Mouse (Mus musculus): Measurements from ENCODE around the gene Rap1gap. TPM values are rescaled to one million over a fixed set of nuclear protein-coding genes. Genes with fewer than 3 reads are reported as not detected.
A peak's percentile ranks its signal among the peaks of the same experiment; 100 is the strongest.

The Rap1gap gene
- polyA plus RNA-seq (2012; rRNA removed), result 6.5 and 8.7 TPM in 2 replicates

DNA sequence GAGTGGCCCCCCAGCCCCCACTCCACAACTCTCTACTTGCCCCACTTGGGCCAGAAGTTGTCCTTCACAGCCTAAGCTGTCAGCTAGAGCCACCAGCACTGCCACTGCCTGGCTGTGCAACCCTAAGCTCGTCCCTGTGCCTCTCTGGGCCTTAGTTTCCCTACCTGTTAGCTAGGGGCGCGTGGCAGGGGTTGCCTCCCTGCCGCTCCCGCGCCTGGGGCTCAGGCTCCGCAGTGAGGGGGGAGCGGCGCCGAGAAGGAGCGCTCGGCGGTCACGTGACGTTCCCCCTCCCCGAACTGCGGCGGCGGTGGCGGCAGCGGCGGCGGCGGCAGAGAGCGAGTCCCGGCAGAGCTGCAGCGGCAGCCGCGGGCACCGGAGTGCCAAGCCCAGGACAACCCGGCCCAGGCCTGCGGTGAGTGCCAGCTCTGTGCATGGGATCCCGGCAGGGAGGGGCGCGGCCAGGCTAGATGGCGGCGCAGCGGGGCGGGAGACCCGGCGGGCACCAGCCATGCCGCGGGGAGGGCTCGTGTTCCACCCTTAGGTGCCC lies at the start of gene Rap1gap:
Rap1gap (plus strand) TSS at position 294 of the 547 bp plus-strand sequence.
- no peak for DNase-seq (ENCODE audit: low read depth)

DNA sequence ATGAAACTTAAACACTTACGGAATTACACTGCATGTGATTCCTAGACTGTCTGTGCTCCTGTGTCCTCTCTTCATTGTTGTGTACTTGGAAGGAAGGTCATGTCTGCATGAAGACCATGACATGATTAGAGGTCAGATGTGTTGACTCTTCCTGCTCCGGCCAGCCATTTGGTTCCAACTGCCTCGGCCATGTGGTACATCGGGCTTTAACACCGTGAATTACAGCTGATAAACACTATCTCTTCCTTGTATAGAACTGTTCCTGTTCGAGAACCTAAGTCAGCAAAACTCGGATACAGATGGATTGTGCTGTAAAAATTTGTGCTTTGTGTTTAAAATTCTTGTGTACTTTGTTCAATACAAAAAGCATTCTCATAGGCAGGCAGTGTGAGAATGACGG lies 41.7 kb upstream of the Rap1gap start:
- DNase-seq (ENCODE audit: low read depth), result no peak

DNA sequence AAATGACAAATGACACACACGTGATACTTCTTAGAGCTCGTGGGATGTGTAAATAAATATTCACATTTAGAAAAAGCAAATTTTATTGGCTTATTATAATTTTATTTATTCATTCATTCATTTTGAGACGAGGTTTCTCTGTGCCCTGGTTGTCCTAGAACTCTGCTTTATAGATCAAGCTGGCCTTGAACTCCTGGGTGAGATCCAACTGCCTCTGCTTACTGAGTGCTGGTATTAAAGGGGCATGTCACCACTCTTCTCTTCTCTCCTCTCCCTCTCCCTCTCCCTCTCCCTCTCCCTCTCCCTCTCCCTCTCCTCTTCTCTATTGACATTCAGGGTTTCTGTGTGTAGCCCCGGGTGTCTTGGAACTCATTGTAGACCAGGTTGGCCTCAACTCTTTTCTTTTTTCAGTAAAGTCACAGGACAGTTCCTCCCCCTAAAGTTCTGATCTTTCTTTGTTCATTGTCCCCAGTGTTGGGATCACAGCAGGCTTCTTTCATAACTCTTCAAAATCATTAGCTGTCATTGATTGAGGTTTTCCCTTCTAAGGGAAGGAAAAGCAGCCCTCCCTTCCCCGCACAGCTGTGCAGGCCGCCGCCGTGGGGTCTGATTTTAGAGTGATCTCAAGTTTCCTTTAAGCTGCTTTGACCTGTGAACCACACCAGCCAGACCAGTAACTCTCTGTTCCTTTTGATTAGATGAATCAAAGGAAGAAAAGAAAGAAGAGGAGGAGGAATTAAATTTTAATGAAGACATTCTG lies 36.9 kb upstream of the Rap1gap start:
- no peak for DNase-seq (ENCODE audit: low read depth)

DNA sequence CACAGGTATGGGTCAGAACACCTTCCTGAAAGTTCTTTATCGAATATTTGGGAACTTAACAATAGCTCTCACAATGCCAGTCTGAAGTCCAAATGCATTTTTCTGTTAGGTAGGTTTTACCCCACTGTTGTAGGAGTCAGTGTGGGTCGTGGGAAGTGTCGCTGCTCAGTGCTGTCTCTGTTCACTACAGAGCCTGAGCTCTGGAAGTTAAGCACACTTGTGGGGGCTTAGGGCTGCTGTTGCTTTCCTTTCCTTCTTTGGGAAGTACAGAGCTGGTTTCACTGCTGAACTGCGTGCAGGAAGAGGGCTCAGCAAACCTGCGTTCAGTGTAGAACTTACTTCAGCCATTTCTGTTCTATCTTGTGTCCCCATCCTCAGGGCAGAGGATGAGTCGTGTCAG lies 36.1 kb upstream of the Rap1gap start:
- no peak for DNase-seq (ENCODE audit: low read depth)

DNA sequence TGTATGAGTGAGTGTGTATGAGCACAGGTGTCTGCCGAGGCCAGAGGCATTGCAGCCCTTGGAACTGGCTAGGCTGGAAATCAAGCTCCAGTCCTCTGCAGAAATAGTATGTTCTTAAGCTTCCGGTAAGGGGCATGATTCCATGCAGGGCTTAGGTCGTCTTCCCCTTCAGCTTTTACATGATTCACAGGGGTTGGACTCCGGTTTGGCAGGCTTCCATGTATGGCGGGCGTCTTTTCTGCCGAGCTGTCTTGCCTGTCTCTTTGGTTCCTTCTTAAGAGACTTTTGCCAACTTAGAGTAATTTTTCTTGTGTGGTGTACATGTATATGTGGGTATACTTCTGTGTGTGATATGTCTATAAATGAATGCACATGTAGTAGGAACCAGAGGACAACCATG lies 35.2 kb upstream of the Rap1gap start:
- DNase-seq (ENCODE audit: low read depth), result no peak

DNA sequence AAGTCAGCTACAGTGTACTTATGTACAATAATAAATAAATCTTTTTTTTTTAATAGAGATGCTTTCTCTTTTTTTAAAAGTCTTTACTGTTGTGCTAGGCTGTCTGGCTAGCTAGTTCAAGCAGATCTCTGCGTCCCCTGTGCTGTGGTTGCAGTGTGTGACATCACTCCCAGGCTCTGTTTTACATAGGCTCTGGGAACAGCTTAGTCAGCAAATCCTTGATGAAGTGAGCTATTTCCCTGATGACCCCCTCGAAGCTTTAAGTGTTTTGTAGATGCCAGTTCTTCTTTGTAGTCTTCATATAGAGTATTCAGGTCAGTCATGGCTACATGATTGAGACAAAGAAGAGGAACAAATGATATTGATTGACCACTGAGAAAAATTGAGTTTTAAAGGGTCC lies 34.4 kb upstream of the Rap1gap start:
- no peak for DNase-seq (ENCODE audit: low read depth)

DNA sequence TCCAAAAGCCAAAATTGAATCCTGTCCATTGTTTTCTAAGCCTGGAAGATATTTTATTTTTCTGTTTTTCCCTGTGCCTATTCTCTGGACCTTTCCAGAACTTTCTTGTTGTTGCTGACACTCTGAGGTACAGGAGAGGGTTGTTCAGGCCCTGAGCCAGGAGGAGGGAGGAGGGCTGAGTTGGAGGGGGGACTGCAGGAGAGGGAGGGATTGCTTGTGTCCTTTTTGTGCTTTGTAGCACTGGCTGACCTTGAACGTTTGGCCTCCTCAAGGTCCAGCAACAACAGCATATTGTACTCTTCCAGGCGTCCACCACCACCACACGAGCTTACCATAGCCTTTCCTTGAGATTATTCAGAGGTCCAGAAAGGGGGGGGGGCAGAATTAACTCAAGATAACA lies 32.9 kb upstream of the Rap1gap start:
- no peak for DNase-seq (ENCODE audit: low read depth)

DNA sequence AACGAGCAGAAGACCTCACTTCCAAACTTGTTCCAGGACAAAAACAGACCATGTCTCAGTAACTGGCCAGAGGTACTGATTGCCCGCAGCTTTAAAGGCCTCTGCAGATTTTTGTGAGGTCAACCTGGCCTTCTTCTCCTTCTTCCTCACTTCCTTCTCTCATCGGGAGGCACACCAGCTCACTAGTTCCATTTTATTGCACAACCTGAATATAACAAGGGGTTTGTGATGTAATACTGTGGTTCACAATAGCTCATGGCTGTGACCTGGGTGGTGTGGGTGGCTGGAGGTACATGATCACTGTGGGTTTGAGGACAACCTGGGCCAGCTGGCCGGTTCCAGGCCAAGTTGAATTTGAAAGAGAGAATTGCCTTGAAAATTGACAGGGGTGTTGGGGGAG lies 31.1 kb upstream of the Rap1gap start:
- no peak for DNase-seq (ENCODE audit: low read depth)

DNA sequence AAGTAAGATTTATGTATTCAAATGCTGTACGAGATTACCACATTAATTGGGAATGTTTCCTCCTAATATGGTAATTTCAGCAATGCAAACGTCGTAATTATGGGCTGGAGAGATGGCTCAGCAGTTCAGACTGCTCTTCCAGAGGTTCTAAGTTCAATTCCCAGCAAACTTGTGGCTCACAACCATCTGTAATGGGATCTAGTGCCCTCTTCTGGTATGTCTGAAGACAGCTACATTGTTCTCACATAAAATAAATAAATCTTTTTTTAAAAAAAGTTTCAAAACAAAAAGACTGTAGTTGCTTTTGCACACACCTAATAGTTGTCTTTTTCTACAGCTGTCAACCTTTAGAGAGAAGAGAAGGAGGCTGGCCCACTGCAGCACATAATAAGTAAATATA lies 27.9 kb upstream of the Rap1gap start:
- no peak for DNase-seq (ENCODE audit: low read depth)

DNA sequence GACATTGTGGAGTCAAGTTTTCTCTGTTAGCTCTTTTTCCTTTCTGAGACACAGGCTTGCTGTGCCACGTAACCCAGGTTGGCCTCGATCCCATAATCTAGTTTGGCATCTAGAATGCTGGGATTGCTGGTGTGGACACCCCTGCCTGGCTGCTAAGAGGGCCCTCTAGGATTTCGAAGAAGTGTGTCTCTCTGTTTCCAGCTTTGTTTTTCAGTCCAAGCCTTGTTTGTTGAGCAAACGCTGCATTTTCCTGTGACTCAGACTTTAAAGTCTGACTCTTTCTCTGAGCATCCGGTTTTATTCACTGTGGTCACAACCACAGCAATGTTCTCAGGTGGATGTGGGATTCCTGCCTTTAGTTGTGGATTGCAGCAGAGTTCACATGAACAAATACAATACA lies 23.0 kb upstream of the Rap1gap start:
- no peak for DNase-seq (ENCODE audit: low read depth)

DNA sequence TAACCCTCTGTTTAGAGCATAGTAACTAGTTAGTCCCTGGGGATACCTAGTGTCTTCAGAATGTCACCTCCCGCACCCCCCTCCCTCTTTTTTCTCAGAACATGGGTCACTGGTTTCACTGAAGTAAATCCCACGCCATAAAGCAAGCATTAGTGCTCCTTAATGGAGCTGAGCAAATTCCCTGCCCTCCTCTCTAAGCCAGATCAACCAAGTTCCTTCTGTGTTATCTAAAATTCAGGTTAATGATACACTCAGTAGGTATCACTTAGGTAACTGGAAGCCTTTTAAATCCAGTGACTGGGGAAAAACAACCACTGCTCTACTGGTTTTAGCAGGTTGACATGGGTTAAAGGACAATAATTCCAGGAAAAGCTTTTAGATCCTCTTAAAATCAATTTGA lies 22.4 kb upstream of the Rap1gap start:
- DNase-seq (ENCODE audit: low read depth), result no peak

DNA sequence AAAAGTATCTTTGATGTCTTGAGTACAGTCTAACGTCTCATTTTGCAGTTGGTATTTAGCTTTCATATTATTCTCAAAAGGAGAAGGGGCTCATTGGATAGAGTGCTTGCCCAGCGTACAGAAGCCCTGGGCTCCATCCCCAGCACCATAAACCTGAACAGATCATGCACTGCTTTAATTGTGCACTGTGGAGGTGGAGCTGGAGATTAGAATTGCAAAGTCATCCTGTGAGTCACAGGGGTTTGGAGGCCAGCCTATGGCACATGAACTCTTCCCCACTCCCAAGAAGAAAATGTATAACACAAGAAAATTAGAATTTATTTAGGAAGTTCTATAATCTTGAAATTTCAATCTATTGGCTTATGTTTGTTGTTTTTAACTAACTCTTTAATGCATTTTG lies 21.1 kb upstream of the Rap1gap start:
- DNase-seq (ENCODE audit: low read depth), result no peak

DNA sequence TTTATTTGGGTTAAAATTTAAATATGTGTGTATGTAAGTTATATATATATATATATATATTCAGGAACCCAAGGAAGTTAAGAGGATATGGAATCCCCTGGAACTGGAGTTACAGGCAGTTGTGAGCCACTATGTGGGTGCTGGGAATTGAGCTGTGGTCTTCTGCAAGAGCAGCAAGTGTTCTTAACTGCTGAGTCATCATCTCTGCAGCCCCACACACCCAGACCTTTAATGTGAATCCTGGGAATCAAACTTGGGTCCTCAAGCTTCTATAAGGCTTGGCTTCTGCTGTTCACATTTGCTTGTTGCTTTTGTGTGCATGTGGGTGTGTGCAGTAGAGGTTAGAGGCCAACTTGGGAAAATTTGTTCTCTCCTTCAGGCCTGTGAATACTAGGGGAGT lies 18.3 kb upstream of the Rap1gap start:
- no peak for DNase-seq (ENCODE audit: low read depth)

DNA sequence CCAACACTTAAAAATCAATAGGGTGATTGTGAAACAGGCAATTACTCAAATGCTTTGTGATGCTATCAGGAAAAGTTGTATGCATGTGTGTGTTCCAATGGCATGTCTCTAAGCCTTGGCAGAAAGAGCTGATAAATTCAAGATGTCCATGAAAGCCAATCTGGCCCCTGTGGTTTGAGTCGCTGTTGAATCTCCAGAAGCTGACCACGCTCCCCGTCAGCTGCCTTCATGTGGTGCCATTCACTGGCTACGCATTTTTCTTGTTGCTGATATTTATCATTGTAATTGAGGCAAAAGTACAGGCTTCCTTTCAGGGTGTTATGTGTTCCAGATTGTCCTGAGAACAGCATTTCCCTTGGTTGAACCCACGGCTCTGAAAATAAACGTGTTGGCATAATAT lies 16.9 kb upstream of the Rap1gap start:
- DNase-seq (ENCODE audit: low read depth), result no peak

DNA sequence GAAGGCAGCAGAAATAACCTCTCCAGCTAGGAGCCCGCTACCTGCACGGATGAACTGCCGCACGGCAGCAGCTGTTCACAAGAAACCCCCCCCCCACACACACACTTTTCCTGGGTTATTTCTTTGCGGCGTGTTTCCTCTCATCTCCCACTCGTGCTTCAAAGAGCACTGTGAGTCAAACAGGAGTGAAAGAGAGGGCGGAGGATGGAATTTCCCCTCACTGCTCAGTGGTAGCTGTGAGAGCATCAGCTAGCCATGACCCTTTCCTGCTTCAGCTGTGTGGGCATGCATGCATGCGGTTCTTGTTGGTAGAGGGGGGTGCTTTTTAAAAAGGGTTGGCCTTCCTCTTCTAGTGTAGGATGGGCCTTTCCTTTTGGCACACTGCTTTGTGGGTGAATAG lies 16.3 kb upstream of the Rap1gap start:
- DNase-seq (ENCODE audit: low read depth), result no peak

DNA sequence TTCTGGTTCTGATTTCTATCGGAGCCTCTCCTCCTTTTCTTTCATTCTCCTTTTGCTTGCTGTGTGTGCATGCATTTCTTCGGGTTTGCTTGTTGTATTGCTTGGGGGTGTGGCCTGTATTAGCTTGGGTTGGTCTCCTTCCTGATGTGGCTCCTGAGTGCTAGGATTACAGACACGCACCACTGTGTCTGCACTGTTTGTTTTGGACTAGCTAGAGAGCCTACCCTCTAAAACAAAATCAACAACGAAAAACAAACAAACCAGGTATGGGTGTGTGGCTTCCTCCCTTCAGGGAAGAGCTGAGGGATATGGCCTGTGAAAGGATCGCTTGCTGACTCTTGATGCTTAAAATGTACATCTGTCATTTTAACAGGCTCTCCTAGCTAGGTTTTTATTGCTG lies 13.6 kb upstream of the Rap1gap start:
- DNase-seq (ENCODE audit: low read depth), result no peak

DNA sequence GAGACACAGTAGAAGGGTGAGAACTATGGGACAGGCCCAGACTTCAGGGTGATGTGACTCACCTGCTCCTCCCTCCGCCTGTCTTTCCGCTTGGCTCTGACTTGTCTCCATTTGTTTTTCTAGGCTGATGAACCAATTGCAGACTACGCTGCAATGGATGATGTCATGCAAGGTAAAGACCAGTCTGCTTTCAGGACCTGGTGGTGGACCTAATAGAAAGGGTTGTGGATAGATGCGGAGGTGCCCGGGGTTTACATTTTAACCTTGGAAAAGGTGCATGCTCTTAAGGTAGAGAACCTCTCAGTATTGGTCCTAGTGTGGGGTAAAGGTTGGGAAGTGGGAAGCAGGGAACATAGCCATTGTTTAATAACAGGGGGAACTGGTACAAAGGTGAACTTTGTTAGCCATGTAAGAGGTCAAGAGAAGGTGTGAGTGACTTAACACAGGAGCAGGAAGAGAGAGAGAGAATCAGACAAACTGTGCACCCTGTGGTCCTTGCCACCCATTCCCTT lies 11.6 kb upstream of the Rap1gap start:
- DNase-seq (ENCODE audit: low read depth), result peak; percentile 42

DNA sequence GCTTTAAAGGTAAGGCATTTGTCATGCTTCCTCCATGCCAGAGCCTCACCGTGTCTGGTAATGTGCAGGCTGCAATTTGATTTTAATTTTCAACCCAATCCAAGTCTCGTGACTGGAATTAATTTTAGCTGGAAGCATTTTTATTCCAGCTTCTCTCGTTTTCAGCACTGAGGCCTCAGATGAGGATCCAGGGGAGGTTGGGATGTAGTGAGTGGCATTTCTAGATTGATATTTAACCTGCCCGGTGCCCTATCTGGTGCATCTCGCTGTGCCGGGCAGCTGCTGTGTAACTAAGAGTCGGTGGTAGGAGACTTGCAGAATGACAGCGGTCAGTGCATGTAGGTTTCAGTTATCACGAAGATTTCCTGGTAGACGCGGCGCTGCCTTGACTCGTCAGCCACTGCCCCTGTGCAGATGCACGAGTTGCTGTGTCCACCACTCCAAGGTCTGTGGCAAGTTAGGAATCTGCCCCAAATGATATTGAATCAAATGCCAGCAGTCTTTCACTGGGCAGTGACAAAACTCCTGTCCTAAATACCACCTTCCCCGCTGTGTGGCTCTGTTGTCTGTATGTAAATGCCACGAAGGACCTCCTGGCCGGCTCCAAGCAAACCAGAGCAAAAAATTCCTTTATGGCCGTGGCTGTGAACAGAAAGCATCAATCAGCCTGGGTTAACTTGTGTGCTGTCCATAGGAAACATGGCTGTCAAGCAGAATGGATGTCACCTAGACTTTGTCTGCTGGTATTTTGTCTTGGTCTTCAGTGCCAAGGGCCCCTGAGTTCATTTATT lies 9.1 kb upstream of the Rap1gap start:
- no peak for DNase-seq (ENCODE audit: low read depth)

DNA sequence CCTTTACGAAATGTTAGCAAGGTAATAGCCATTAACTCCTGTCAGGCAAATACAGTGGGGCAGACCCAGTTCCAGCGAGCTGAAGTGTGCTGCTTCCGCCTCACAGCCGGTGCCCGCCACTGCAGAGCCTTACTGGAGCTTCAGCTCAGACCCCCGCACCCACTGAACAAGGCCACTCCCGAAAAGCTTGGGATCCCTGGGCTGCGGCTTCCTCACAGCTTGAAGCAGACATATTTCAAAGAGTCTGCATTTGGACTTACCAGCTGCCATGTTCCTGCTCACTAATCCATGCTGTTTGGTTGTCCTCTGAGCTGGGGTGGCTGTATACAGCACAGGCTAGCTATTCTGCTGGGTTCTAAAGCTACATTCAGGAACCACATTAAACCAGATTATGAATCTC lies 6.9 kb upstream of the Rap1gap start:
- no peak for DNase-seq (ENCODE audit: low read depth)

DNA sequence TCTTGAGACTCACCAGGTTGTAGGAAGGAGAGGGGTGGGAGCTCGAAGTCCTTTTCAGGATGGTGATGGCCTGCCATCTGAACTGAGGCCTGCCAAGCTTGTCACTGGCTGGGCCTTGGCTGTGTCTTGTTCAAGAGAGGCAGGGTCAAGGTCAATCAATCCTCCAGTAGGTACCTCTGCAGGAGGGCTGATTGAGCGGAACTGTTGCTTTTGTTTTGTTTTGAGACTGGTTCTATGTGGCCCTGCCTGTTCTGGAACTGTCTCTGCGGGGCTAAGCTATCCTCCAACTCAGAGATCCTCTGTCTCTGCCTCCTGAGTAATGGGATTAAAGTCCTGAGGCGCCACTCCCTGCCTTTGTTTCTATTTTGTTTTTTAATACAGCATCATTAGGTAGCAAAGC lies 5.0 kb upstream of the Rap1gap start:
- no peak for DNase-seq (ENCODE audit: low read depth)

DNA sequence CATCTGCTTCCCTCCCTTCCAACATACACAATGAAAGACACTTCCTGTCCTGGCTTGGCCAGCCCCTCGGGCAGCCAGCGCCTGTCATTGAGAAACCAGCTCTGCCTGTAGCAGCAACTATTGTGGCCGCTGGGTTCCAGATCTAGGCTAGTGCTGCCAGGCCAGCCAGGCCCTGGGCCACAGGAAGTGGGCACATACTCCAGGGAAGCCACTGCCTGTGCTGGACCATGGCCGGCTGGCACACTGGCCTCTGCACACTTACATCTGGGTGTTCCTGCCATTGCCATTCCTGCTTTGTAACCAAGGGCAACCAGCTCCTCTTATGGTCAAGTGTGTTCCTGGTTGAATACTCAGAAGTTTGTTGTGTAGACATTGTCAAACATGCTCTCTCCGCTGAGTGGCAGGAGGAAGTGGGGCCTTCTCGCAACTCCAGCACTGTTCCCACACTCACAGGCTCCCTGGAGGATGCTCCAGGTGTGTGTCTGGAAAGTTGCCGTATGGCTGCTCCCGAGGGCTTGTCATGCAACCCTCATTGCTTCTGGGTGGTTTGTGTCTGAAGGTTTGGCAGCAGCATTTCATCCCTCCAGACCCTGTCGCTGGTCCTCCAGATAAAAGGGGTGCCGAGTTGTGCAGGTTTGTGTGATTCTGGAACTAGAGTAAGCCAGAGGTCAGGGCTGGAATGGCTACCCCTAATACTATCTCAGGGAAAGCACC lies 4.0 kb upstream of the Rap1gap start:
- DNase-seq (ENCODE audit: low read depth), result peak; percentile 44

DNA sequence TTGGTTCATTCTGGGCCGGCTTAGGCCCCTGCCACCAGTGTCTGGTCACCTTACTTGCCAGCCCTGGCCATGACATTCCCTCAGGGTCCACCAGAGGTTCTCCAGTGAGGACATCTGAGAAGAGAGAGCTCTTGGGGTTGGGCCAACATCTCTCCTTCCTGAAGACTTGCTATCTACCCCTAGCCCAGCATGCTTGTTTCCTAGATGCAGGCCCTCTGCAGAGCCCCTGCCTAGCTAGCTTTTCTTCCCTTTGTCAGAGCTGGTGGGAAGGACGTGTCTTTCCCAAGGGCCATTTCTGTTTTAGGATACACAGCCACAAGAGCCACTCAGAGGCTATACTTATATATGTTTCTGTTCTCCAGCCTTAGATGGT lies 3.5 kb upstream of the Rap1gap start:
- DNase-seq (ENCODE audit: low read depth), result no peak
